Mouse (Mus musculus) layer of hippocampus, postnatal 14 days (tissue): Measurements from ENCODE around the gene Psenen. TPM values are rescaled to one million over a fixed set of nuclear protein-coding genes. Genes with fewer than 3 reads are reported as not detected.

ENCODE experiments used
- DNase-seq, 2 experiments: peaks; one replicate each; pipeline ENCODE4 v3.0.0; 2021 to 2022; ENCODE audit warnings: low spot score in 2 of 2, mixed read lengths in 1 of 2
- long read RNA-seq, 2 experiments: library from polyadenylated mRNA; stranded (forward); transcript quantifications; one replicate each; pipeline ENCODE4 v2.0.0; 2021
- total RNA-seq, 2 experiments: library from RNA; stranded (reverse); gene quantifications; 2 replicates each; pipeline ENCODE4 v1.2.3; 2021

Psenen gene
- 10 to 100 TPM; 77.0 to 84.1 TPM for total RNA-seq
- long read RNA-seq, experiment 1, transcript Psenen-201 (4 exons, 708 nt), result major isoform, 18 of 26 reads
- long read RNA-seq, experiment 1, partial matches to known transcripts, result 2 of 26 reads
- long read RNA-seq, experiment 1, other reads (novel, unspliced or antisense), result 2 of 26 reads
- long read RNA-seq, experiment 2, transcript Psenen-203 (3 exons, 669 nt), result minor isoform, 8 of 62 reads
- long read RNA-seq, experiment 2, transcript Psenen-201 (4 exons, 708 nt), result major isoform, 49 of 62 reads
- long read RNA-seq, experiment 2, partial matches to known transcripts, result 0 of 62 reads
- long read RNA-seq, experiment 2, other reads (novel, unspliced or antisense), result 2 of 62 reads

DNA sequence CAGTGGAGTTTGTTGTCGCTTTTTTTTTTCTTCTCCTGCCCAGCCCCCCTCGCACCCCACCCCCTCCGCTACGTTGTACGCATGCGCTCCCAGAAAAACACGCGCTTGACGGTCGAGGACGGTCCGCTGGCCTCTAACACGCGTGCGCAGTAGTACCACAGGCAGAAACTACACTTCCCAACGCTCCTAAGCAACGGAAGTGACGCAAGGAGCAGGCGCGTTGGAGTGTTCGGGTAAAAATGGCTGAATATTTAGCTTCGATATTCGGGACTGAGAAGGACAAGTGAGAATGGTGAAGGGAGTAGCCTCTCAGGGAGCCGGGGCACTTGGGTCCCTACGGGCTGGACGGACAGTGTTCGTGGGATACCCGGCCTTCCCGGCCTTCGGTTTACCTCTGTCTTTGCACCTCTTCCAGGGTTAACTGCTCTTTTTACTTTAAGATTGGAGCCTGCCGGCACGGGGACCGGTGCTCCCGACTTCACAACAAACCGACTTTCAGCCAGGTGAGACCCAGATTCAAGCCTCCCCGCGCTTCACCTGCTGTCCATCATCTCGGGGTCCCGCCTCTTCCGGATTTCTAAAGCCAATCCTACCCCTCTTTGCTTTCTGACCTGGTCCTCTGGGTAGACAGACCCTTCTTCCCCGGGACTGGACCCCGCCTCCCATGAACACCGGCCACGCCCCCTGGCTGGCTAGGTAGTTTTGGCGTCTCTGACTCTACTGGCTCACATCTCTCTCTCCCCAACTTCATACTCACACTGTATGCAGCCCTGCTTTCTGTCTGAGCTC is at the start of gene Psenen, which contains the start of the genes U2af1l4 and Gm49396:
Gene Psenen (minus strand): TSS at position 511 of the 789 bp plus-strand sequence.
Gene U2af1l4 (plus strand): TSS at position 185 of the 789 bp plus-strand sequence.
Gene Gm49396 (plus strand): TSS at position 228 of the 789 bp plus-strand sequence.
- peak; percentile 94 to 99 for DNase-seq

DNA sequence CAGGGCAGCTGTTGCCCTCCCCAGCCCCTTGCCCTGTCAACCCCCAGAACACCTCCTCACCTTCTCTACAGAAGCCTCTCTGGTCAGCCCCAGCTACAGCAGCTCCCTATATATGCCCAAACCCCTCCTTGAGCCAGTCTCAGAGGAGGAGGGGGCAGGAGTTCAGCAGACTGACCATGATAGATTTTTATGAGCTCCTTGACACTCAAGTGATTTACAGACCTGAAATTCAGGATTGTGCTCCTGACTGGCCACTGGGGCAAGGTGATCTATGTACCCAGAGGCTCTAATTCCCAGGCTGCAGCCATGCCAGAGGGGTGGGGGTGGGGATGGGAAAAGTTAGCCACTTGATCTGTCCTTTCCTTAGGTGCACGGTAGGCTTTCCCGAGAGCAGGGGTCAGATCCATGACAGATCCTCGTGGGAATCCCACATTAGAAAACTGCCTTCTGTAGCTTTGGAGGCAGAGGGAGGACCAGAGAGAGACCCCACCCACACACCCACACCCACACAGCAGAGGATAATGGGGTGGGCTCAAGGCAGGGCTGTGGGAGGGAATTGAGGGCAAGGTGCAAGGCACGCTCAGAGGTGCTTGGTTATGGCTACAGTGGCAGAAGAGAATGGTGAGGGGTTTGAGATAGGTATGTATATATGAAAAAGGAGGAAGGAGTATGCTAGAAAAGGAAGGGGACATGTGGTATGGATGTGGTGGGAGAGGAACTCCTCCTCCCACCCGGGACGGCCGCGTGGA is 49.4 kb upstream of the Psenen start, which contains the start of gene Upk1a:
Gene Upk1a (minus strand): TSS at position 194 of the 749 bp plus-strand sequence.
- DNase-seq, result no peak

DNA sequence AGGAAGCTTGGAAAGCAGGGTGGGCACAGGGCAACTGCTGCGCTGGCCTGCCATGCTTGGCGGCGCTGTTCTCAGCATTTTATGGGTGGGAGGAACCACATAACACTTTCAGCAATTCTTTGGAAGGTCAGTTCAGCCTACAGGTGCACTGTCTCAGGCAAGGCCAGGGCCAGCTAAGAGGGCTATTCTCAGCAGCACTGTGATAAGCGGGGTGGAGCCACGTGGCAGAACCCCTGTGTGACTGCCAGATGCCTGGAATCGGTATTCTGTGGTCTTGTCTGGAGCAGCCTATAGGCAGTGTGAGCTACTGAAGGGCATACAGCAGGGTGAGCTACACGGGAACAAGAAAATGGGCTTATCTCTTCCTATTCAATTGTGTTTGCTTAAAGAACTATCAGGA is 46.6 kb upstream of the Psenen start:
- no peak for DNase-seq

DNA sequence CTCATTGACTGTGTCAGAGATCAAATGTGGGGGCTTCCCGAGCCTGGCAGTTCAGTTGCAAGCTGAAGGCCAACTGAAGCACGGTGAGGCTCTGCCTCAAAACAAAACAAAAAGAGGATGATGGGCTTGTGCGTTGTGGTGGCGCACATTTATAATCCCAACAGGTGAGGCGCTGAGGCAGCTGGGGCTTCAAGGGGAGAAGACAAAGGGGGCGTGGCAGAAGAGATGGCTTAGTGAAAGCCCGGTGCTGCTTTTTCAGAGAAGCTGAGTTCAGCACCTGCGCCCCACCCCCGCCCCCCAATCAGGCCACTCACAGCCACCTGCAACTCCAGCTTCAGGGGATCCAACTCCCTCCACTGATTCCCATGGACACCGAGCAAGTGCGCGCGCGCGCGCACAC is 45.0 kb upstream of the Psenen start:
- DNase-seq, result no peak

DNA sequence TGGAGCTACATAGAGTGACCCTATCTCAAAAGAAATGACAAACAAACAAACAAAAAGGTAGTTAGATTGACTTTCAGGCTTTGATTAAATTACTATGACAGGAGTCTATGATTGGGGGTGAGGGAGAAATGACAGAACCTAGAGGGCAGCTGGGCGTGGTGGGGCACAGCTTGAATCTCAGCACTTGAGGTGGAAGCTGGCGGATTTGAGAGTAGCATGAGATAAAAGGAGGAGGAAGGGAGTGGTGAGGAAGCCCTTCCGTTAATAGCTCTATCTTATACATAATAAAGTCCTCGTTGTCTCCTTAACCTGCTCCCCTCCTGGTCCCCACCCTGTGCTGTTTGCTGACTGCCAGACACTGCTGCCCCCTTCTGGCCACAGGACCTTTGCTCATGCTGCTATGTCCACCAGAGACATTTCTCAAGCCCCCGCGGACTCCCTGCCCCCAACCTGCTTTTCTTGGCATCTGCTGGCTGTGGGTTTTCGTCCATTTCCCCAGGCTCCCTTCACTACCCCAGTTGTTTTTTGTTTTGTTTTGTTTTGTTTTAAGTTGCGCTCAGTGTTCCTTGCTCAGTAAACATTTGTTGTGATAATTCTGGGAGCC is 44.4 kb upstream of the Psenen start:
- DNase-seq, result no peak

DNA sequence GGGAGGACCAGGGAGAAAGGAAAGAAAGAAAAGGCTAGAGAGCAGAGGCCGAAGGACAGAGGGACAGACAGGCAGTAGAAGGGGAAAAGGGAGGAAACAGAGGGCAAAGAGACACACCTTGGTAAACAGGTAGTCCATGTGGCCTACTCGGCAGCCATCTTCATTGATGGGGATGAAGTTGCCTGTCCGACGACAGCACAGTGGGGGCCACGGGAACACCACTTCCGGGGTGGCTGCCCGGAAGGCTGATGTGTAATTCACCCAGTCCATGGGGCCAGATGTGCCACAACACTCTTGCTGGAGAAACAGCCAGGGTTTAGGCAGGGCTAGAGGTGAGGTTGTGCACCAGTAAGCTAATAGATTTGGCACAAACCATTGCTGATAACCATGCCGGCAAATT is 41.5 kb upstream of the Psenen start:
- DNase-seq, result no peak

DNA sequence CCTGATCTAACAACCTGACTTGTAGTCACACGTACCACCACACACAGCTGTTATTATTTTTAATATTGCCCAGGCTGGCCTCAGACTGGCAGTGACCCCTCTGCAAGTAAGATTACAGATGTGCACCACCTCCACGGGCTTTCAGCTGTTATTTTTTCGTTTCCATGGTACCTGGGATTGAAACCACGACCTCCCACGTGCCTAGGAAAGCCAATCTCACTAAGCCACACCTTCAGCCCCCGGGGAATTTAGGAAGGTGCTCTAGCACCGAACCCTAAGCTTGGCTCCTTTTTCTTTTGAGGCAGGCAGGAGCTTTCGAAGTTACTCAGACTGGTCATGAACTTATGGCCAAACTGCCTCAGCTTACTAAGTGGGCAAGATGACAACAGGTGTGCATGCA is 41.0 kb upstream of the Psenen start:
- DNase-seq, result no peak

DNA sequence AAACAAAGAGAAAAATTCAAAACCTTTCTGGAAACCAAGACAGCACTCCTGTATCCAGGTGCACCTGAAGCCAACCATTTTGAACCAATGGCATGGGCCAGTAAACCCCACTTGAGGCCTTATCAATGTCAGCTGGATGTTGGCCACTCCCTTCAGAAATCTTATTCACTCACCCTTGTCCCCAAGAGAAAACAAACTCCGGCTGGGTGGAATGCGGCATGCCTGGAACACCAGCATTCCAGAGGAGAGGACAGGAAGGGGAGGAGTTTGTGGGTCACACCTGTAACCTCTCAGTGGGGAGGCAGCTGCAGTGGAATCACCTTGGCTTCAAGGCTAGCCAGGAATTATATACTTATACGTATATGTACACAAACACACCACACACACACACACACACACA is 39.2 kb upstream of the Psenen start:
- DNase-seq, result no peak

DNA sequence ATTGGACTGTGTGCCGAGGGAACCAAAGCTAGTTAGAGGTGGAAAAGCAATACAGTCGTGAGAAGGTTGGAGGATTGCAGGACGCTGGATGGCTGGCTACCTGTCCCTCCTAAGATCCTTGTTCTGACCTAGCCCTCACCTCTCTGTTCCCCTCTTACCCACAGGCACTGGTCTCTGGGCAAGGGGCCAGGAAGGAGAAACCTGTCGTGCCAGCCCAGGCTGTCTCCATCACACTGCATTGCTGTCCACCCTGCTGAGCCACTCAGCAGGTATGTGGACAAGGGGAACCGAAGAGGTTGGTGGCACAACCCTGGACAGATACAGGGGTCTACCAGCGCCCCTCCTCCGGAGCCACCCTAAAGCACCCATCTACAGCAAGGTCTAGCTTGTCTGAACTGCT is 37.2 kb upstream of the Psenen start:
- DNase-seq, result no peak

DNA sequence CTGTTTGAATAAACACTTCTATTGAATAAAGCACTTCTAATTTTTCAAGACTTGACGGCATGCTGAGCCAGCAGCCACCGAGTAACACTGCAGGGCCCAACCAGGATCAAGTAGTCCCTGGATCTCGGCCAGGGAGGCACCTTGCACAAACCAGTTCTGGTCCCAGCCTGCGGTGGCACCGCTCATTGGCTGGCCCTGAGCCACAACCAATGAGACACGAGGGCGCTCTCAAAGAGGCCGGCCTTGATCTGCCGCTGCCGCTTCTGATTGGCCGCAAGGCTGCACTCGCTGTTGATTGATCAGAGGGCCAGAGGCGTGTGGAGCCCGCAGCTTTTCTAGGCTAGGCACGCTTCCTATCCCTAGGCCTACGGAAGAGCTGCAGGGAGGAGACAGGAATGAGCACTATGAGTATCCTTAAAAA is 36.5 kb upstream of the Psenen start:
- DNase-seq, result peak; percentile 87 to 94

DNA sequence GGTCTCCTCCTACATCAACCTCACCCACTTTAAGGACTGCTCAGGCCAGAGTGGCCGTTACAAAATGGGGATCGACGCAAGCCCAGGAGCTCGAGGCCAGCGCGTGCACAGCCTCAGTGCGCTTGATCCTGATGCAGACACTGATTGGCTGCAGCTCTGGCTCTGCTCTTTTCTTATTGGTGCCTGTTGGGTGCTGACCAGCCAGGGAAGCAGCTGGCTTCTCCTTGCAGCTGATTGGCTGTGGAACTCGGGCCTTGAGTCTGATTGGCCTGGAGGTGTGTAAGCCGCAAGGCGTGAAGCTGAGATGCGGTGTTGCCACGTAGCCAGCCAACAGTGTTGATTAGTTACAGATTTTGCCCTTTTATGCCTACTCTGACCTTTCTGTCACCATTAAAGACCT is 35.4 kb upstream of the Psenen start, which contains the start of gene Zbtb32:
Gene Zbtb32 (minus strand): TSS at position 124 of the 400 bp plus-strand sequence.
- no peak for DNase-seq

DNA sequence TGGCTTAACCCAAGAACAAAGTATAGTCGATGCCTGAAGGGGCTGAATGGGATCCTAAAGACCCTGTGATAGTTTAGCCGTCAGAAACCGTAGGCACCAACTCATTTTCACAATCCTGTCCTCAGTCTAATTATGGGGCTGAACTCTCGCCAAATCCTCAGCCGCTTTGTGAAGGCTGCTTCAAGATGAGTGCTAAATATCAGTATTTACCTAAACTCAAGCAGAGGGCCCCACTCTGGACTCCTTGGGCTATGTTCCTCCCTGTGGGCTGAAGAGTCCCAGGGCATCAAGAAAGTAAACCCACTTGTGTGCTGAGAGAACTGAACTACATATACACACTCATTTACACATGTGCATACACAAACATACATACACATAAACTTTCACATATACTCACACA is 33.4 kb upstream of the Psenen start:
- DNase-seq, result no peak

DNA sequence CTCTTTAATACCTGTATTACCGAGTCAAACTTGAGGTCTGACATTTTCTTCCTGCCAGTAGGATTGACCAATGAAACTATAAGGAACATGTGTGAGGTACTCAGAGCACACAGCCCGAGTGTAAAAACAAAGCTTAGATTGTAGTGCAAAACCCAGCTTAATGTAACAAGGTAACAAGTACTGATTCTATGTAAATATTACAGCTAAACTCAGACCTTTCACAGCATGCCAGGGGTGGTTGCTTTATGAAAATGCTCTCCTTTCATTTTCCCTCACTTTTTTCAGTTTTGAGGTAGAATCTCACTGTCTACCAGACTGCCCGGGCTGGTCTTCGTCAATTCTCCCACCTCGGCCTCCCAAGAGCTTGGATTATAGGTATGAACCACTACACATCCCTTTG is 32.7 kb upstream of the Psenen start:
- DNase-seq, result no peak

DNA sequence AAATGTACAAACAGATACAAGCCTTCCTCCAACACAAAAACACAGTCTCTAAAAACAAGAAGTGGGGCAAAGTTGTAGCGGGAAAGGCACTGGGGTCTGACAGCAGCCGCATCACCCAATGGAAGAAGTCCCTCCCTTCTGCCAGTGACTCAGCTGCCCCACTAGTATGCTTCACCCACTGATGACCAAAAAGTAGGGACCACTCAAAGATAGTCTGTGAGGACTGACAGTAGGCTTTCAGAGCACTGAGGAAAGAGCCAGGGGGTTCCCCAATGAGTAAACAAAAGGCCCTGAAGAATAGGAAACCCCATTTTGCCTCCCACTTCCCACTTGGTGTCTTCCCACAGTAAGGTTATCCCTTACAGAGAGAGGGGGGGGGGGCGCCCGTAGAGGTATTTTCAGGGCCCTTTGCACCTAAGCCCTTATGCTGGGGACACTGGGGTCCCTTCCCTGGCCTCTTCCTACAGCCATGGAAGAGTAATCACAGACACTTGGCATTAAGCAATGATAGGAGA is 31.1 kb upstream of the Psenen start:
- DNase-seq, result no peak

DNA sequence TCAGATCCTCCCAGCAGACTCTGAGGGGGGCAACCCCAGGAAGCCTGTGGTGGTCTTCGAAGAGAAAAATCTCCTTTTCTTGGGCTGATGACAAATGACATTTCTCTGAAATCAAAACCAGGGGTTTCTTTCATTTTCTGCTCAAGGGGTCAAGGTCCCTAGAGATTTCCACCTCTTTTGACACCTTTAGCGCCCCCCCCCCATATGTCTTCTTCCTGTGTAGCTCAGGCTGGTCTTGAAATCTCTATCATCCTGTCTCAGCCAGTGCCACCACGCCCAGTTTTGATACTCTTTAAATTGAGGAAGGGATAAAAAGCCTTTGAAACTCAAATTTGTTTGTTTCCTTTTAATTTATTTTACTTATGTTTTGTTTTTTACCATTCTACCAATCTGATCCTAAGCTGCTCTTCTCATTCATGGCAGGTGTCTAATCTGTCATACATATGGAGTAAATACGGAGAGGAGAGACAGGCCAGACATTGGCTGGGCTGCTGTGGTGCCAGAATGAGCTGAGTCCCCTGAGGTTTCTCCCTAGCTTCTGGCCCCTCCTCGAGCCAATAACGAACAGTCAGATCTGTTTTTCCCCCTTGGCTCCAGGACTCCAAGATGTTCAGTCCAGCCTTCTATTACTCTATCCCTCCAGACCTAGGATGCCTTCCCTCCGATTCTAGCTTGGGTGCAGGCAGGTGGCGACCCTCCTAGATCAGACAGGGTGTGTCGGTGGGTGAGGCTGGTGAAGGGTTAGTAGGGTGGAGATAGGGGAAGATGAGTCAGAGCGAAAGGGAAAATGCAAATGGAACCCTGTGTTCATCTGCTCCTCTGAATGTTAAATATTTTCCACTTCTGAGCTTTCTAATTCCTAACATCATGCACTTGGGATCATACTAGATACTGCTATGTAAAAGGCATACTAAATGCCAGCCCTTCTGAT is 30.4 kb upstream of the Psenen start:
- DNase-seq, result no peak

DNA sequence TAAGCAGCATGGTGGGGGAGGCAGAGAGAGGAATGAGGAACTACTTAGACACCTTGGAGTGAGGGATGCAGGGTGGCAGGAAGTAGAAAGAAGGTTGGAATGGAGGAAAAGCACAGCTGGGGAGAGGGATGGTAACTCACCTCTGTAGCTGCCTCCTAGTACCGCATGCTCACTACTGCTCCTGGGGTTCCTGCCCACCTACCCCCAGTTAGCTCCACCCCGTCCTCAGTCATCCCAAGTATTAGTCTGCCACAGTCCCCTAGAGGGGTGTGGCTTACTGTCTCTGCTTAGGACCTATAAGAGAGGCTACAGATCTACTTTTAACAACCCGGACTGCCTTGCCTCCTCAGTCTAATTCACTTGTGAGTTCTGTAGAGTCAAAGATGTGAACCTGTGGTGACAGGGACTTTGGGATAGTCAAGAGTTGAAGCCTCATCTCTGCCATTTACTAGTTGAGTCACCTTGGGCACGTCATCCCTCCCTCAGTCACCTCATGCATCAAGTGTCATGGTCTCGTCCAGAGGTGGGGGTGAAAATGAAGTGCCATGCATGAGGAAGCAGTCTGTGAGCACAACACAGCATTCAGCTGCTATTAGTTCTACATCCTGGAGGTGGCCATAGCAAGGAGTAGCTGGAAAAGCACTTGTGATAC is 29.5 kb upstream of the Psenen start:
- no peak for DNase-seq

DNA sequence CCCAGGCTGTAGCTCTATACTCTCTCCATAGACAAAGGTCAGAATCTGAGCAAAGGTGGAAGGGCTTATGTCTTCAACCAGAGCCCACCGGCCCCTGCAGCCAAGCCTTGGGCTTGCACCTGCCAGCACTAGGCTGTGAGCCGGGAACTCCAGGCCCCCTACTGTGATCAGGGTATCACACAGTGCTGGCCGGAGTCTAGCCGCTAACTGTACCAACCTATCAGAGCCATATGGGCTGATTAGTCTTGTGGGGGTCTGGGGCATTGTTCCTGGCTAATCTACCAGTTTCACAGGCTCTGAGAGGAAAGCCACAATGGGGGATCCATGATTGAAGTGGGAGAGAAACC is 28.2 kb upstream of the Psenen start:
- no peak for DNase-seq

DNA sequence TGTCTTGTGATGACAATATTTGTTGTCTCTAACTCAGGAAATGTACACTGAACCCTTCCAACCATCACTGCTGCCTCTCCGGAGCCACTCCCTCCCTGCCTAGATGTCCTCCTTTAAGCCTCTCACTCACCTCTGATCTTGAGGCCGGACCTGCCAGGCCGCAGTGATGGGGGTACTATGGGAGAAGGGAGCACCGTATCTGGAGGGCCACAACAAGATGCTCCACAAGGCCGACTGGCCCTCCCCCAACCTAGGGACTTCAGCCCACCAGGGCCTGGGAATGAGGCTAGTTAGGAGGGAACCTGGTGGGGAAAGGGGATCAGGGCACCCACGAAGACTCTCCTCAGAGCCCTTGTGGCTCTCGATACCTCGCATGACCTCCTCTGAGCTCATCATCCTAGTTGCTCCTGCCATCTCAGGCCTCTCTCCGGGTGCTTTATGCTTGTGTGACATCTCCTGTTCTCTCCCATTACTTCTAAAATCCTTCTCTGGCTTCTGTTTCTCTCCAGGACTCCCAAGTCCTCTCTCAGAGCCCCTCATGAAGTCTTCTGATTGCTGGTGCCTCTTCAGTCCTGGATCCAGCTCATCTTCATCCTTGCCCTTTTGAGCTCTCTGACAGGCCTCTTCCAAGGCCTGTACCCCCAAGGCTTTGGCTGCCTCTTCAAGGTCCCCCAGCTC is 27.6 kb upstream of the Psenen start:
- no peak for DNase-seq
